Mouse (Mus musculus) MEL-GATA-1-ER (cell line): ENCODE results near the gene Smarcd2.

Experiments
- DNase-seq: peaks from one replicate; pipeline ENCODE4 v3.0.0-alpha.2; 2012; ENCODE audit warnings: low read depth; ENCODE audit errors: extremely low read depth

Smarcd2 gene

DNA sequence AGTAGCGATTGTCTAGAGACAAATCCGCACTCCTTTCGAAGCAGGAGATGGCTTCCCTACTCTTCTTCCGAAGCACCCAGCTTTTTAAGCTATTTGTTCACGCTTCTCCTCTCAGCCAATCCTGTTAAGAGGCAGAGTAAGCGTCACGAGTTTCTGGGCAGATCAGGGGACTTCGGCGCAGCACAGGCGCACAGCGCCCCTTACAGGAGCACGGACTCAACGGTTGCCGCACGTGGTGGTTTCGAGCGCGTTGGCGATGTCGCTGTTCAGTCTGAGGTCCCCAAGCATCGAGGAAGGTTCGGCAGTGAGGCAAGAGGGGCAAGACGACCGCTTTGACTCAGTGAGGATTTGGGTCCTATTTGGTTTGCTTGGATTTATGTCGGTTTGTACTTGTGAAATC is 3.7 kb upstream of the Smarcd2 start, which contains the start of gene Tcam1:
Tcam1 (plus strand) TSS at position 219 of the 400 bp plus-strand sequence.
- peak; percentile 94 for DNase-seq

DNA sequence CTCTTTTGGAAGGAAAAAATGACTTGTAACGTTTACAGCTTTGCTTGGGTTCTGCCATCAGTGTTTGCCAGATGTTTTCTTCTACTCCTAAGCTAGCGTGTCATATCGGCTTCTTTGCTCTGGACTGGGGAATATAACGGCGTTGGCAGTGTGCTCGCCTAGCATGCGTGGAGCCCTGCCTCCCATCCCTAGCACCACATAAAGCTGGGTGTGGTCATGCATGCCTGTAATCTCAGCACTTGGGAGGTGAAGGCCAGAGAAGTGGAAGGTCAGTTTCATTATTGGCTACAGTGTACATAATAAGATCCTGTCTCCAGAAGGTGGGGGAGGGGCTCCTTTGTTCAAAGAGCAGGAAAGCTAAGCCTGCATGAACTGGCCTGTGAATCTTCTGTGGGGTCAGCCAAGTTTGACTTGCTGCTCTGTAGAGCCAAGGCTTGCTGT is 2.2 kb upstream of the Smarcd2 start:
- no peak for DNase-seq

DNA sequence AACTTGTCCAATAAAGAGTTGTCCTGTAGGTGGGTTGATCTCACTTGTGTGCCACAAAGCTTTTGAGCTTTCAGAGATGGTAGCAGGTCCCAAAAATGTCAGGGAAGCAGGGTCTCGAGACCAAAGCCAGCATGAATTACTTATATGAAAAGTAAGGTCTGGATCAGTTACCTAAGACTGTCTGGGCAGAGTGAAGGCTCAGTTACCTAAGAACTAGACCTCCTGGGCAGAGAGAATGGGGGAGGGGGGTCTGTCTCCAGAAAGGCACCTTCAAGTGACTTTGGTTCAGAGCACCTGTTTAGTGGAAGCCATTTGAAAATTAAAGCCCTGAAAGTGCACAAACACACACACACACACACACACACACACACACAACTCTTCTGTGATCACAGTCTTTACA is 1.6 kb upstream of the Smarcd2 start:
- DNase-seq, result no peak

DNA sequence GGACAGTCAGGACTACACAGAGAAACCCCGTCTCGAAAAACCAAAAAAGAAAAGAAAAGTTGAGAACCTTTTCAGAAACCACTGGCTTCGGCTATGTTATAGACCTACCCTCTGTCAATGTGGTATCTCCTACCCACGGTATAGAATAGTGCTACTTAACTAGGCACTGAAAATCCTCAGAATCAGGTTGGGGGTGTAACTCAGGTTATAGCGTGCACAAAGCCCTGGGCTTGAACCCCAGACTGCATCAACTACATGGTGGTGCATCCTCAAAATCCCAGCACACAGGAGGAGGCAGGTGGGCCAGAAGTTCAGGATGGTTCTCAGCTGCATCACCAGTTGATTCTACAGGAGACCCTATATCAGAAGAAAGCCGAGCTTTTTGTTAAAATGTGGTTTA is 1.0 kb upstream of the Smarcd2 start:
- DNase-seq, result no peak

DNA sequence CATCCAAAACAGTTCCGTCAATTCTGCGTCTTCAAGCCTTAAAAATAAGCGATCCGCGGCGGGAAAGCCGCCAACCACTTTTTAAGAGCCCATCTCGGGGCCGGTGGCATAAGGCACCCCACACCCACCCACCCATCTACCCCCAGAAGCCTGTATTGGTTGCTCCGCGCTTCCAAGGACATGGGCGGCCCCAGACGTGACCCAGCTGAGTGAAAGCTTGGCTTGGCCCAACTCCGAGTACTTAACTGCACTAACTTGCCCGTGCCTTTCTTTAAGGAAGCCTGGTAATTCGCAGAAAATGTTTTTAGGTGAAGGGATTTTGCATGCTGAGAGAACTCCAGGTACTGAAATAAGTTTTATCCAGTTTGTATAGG is 526 bp upstream of the Smarcd2 start:
- DNase-seq, result no peak

DNA sequence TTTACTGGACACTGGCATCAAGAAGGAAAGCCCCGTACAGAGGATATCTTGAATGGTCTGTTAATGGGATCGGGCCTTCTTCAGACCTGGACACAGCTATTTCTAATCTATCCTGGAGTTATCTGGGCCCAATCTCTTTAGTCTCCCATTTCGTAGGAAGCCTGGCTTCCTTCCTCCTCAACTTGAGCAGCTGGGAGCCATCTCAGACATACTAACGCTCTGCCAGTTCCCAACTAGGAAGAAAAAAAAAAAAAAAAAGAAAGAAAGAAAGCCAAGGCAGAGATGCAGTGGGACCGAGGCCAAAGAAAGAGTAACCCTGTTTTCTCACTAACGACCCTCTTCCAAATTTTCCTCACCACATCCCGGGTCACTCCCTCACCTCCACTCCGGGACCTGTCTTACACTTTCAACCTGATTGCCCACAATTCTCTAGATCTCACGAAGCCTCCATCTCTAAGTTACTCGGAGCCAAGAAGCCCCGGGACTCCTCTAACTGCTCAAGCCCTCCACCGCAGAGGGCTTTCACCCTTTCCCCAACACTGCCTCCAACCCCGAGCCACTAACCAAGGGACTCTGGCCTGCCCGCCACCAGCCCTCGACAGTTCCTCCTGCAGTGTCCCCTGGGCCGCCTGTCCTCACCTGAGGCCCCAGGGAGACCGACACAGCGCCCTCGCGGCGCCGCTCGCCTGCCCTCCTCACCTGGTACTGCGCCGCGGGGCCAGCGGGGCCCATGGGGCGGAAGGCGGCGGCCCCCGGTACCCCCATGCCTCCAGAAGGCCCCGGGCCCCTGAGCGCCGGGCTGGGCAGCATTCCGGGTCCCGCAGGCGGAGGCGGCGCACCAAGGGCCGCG is 753 bp downstream of the Smarcd2 start:
- DNase-seq, result no peak

DNA sequence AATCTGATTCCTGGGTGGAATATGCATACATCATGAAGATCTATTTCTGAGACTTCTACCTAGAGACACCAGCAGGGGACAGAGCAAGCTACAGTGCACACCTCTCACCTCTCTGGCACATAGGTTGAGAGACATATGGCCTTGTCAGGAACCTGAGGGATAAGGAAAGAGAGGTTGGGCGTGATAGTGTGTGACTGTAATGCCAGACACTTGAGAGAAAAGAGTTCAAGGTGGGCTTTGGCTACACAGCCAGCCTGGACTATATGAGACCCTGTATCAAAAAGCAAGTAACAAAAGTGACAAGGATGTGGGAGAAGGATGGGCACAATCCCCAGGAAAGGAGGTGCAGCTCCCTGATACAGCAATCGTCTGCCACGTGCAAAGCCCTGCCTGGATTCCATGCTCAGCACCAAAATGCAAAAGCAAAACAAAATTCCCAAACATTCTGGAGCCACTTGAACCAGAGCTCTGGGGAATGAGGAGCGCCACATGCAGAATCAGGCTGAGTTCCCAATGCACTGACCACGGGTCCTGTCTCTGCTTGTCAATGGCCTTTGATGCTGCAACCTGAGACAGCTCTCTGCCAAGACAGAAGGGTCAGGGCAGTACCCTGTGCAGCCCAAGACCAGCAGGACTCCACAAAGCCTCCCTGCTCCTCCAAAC is 1.5 kb downstream of the Smarcd2 start:
- DNase-seq, result no peak

DNA sequence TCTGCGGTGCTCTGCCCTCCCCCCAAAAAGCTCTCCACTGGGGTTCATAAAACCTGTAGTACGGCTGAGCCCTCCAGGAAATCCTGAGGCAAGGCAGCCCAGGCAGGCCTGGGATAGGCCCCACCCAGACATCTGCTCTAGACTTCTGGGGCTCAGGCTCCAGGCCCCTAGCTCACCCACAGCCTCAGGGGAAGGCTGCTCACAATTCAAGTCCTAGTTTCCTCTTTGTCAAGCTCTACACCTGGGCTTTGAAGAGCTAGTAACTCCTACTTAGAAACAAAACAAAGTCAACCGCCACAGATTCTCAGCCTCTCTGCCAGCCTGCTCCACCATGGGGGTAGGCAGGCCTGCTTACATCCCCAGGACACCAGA is 3.7 kb downstream of the Smarcd2 start:
- DNase-seq, result no peak

DNA sequence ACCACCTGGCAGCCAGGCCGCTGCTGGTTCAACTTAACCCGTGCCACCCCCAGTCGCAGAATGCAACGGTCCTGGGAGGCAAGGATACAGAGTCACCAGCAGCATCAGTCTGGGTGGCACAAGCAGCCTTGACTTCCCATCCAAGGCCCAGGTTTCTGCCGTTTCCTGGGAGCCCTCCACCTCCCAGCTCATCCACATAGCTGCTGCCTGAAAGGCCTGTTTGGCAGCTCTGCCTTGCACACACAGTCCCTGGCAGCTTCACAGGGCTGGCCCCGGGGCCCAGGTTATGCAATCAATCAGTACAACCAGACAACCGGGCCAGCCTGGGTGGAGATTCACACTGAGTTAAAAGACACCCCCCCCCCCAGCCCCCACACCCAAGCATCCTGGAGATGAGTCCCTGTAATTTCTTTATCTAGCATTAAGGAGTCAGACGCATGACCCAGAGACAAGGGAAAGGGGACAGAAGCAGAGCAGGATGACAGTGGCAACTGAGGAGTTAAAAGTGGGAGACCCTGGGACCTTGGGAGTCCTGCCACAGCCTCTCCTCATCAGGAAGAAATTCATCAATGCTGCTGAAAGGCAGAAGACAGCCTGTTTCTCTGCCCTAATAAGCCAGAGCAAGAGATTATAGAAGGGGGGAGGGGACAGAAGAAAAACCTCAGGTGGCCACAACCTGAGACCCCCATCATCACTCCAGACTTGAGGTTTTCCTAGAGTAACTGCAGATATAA is 4.3 kb downstream of the Smarcd2 start:
- no peak for DNase-seq

DNA sequence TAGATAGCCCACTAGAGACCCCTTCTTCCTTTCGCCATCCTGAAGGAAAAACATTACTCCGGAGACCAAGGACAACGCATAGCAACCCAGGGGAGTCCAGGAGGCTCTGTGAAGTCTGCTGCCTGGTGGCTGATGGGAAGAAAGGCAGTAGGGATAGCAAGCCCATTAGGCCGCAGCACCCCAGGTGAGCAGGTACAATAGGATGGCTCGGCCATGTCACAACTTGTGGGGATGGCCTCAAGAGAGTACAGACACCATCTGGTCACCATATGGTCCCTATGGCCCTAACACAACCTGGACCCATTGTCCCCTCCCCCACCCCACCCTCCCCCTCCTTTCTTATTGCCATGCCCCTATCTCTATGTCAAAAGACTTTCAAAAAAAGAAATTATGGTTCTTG is 4.9 kb downstream of the Smarcd2 start:
- no peak for DNase-seq

DNA sequence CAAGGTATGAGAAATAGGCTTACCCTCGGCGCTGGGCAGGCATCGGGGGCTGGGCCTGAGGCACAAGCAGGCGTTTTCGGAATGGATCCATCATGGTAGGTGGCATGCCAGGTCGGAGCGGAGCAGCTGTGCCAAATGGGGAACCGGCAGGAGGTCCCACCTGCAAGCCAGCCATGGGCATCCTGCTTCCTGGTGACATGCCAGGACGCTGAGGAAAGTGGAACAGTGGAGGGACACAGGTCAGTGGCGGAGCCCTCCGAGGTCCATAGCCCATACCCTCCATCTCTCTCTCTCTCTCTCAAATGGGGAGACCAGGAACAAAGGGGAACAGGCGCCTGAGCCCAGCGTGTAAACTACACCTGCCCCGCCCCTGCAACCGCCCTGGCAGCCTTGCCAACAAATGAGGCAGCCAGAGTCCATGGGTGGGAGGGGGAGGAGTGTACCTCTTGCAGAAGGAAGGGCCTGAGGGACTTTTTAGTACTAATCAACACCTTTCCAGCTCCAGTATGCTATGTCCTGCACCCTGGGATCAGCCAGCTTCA is 5.4 kb downstream of the Smarcd2 start:
- DNase-seq, result no peak

DNA sequence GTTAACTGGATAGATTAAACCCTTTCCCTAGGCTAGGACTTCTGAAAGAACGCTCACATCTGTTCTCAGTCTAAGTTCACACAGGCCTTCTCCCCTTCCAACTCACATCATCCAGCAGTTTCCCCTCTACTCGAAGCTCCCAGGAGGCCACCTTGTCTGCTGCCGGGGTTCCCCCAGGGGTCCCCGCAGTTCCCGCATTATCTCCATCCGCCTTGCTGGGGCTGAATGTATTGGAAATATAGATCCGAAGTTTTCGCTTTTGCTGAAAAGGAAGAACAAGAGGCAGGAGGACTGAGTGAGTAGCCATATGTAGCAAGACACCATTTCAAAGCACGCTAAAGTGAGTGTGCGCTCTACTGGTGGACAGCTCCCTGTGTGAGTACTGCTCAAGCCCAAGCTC is 6.3 kb downstream of the Smarcd2 start:
- DNase-seq, result no peak

DNA sequence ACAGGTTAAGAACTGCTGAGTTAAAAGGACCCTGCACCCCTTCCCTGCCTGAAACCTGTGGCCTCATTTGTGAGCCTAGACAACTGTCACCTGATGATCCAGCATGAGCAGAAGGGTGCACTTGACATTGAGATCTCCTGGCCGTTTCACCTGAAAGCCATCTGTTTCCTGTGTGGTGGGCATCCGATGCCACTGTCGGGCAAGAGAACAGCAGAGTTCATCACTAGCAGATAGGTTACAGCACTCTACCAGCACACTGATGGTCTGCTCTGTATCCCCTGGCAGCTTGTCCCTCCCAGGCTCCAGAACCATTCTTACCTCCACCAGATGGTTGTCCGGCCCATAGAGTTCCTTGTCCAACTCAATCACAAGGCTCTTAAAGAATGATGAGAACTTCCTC is 7.2 kb downstream of the Smarcd2 start:
- no peak for DNase-seq

DNA sequence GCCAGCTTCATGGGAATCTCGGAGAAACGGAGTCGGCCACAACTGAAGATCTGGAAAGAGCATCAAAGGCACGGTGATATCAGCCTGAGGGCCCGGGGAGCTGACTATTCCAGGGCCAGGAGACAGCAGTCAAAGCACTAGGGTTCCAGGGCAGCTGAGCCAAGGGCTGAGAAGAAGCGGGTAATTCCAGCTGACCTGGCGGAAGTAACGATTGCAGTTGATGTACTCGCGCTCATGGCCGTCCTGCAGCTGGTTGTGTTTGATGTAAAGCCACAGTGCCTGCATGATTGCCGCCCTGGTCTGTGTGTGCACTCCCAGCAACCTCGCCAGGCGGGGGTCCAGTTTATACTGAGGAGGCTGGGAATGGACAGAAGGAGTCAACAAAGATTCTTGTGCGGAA is 7.8 kb downstream of the Smarcd2 start:
- no peak for DNase-seq

DNA sequence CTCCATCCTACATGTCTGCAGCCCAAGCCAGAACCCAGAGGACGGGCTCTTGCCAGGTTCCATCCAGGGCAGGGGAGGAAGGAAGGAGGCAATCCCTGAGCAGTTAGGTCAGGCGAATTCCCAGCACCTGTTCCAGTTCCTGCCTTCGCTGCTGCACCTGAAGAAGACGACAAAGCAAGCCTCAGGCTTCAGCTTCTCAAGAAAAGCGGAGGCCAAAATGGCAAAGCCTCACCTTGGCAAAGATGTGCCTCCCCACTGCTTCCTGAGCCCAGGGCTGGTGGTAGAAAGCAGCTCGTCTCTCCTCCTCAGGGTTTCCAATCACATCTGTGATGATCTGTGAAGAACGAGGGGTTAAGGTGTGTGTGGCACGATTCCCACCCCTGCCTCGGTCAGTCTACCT is 8.8 kb downstream of the Smarcd2 start:
- no peak for DNase-seq

DNA sequence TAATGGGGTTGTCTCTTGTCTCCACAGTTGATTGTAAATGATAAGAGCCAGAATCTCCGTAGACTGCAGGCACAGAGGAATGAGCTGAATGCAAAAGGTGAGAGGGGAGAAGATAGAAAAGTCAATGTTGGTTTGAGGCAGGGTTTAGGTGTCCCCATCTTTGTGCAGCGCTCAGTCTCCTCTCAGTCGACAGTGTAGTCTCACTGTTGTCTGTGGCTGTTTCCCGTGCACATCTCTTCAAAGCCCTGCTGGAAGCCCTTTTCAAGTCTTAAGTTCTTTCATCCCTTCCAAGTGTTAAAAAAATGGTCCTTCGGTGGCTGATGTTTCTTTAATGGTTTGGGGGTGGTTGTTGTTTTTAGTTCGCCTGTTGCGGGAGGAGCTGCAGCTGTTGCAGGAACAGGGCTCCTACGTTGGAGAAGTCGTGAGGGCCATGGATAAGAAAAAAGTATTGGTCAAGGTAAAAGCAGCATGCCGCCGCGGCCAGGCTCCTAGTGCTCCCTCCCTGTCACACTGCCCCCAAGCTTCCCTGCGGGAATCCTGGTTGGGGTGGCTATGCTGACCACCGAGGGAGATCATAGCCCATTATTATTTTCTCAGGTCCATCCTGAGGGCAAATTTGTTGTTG is 11.8 kb downstream of the Smarcd2 start:
- no peak for DNase-seq

DNA sequence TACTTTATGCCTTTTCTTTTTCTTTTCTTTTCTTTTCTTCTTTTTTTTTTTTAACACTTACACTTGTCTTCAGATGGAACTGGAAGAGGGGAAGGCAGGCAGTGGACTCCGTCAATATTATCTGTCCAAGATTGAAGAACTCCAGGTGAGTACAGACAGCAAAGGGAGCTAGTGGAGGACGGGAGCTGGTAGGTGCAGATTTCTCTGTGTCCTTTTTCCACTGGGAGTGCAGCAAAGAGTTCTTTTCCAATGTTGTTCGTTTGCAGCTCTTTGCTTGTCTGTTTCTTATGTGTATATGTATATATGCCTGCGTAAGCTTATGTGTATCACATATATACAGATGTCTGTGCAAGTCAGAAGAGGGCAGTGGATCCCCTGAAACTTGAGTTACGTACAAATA is 16.0 kb downstream of the Smarcd2 start:
- DNase-seq, result no peak

DNA sequence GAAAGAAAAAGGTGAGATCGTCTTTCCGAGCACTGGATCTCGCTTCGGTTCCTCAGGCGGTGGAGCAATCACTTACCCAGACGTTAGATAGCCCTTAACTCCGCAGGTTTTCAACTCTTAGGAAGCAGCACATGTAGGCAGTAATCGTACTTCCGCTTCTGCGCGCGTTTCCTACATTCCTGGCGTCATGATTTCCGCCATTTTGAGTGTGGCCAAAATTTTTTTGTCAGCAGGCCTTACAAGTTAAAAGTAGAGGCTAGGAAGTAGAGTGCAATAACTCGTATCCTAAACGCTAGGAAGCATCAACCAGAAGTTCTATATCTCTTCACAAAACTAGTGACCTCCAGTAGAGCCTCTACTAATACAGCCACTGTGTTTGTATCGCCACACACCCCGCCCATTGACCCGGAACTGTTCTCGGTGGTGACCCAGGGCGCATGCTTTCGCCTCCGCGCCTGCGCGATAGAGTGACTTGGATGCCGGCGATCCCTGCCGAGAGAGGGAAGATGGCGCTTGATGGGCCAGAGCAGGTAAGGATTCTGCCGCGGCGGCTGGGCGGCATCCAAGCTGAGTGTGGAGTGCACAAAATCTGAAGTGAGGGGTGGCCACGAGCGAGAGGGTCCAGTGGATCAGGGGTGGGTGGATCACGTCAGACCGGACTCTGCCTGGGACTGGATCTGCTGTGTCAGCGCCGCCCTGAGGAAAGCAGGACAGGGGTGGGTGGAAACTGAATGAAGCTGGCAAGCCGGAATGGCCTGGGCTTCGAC is 16.9 kb downstream of the Smarcd2 start, which contains the start of the genes Ftsj3 and Psmc5:
Ftsj3 (minus strand) TSS at position 395 of the 767 bp plus-strand sequence.
Psmc5 (plus strand) TSS at position 470 of the 767 bp plus-strand sequence.
- peak; percentile 84 for DNase-seq

DNA sequence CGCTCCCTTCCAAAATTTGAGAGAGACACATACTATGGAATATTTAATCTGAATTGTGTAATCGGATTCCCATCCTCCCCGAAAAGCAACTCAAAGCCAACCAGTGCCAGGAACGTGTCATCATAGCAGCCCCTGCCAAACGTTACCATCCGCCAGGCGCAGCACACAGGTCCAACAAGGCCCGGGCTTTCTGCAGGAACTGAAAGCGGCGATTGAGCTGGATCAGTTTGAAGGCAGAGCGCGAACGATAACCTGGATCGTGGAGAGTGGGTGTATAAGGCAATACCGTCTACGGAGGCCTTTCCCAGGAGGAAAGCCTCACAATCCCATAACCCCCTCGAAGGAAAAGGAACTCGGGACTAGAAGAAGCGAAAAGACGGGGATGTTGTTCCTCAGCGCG is 17.6 kb downstream of the Smarcd2 start:
- DNase-seq, result no peak

DNA sequence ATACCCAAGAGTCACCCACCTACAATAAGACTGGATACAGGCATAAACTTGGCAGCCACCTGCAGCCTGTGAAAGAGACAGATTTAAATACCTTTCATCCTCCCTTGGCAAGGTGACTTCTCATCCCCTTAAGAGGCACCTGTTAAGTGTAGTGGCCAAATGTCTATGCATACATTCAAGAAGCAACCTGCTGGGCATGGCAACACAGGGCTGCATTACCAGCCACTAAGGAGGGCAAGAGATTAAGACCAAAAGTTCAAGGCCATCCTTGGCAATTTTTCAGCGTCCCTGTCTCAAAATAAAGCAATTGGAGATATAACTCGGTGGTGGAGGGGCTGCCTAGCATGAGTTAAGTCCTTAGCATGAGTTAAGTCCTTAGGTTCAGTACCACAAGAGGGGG is 18.0 kb downstream of the Smarcd2 start:
- no peak for DNase-seq

DNA sequence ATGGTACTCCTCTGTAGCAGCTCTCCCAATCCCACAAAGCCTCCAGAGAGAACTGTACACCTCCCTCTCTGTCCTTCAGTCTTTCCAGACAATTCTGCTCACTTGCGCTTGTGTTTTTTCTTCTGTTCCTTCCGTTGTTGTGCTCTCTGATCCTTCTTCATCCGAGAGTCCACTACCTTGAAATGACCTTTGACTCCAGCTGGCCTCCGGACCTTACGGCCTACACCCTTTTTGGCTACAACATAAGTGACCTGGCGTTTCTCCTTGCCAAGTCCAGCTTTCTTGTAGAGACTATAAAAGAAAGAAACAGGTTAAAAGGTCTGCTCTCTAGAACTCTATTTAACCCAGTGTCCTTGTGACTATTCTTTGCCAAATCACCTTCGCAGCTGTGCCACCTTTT is 23.4 kb downstream of the Smarcd2 start:
- DNase-seq, result no peak
